Mouse (Mus musculus) kidney, adult 2 months (tissue): ENCODE measurements around the gene Gpr87.

Experiments used
- CTCF ChIP-seq: fragments of 200-500 bp; conservative IDR thresholded peaks from 2 replicates; pipeline ENCODE4 v1.5.1; 2011; ENCODE audit warnings: low read depth, mild to moderate bottlenecking, control low read depth, low read length, moderate library complexity, mixed read lengths; ENCODE audit not compliant: insufficient read depth, insufficient read length
- POLR2A ChIP-seq: fragments of 200-500 bp; IDR thresholded peaks from one replicate; pipeline ENCODE4 v1.6.1; 2011; ENCODE audit warnings: low read depth, low read length, control low read depth

DNA sequence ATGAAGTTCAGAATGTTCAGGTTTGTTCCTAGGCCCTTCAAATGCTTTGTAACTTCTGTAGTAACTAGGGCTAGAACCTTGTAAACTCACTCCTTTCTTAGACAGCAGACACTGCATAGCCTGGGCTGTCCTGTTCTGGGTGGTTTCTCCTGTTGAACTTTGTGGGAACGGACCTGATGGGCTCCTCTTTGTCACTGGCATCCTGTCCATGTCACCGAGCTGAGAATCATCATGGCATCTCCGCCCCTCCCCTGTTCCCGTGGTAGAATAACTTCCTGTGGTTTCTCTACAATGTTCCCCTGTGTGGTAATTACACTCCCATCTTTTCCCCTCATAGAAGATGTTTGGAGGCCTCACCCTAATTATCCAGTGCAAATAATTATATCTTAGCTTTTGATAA lies 11.0 kb upstream of the Gpr87 start:
- TF ChIP-seq CTCF, result no peak
- TF ChIP-seq POLR2A, result no peak
